Mouse (Mus musculus): ENCODE measurements at regions not wholly inside any gene's neighbourhood (a gene's known extent, or its start where the extent isn't known, plus 50 kb on each side); places are given as distances from the start of the nearest gene placed in this dataset.

GRCm38 (mm10) chr7:83201126-83201686 lies 334.1 kb downstream of the Mex3b start:
- no peak for TF ChIP-seq CTCF (conservative IDR thresholded peaks at IDR 0.05; ENCODE audit: insufficient read depth, insufficient read length, low read depth, low read length)
- TF ChIP-seq POLR2A (IDR thresholded peaks at IDR 0.05; ENCODE audit: low read depth, low read length) = no peak
